Mouse (Mus musculus) heart, postnatal 4 days (tissue): ENCODE data around the gene Abhd12b. TPM values are rescaled to one million over a fixed set of nuclear protein-coding genes. Genes with fewer than 3 reads are reported as not detected.

Experiments
- DNase-seq: peaks from one replicate; pipeline ENCODE4 v3.0.0; 2021
- total RNA-seq, 2 experiments: library from RNA; stranded (reverse); gene quantifications; 2 replicates each; pipeline ENCODE4 v1.2.3; 2021

Abhd12b gene
- total RNA-seq, result not detected

- no peak for DNase-seq
Measured at GRCm38 (mm10) chr12:70153842-70154241, at the start of gene Abhd12b. Abhd12b (plus strand) TSS chr12:70154142.

- peak; percentile 14 for DNase-seq
Measured at GRCm38 (mm10) chr12:70104199-70104598, 49.7 kb upstream of the Abhd12b start.

GRCm38 (mm10) chr12:70104776-70105420 is 49.0 kb upstream of the Abhd12b start:
- no peak for DNase-seq

GRCm38 (mm10) chr12:70105885-70106284 is 48.1 kb upstream of the Abhd12b start:
- no peak for DNase-seq

- DNase-seq, result no peak
Measured at GRCm38 (mm10) chr12:70106508-70106907, 47.4 kb upstream of the Abhd12b start.

- no peak for DNase-seq
Measured at GRCm38 (mm10) chr12:70108104-70108503, 45.8 kb upstream of the Abhd12b start.

GRCm38 (mm10) chr12:70109921-70110320 is 44.0 kb upstream of the Abhd12b start:
- peak; percentile 41 for DNase-seq

GRCm38 (mm10) chr12:70110375-70111116 is 43.4 kb upstream of the Abhd12b start:
- DNase-seq, result peak; percentile 12

- no peak for DNase-seq
Measured at GRCm38 (mm10) chr12:70111117-70111366, 42.9 kb upstream of the Abhd12b start.

- DNase-seq, result peak; percentile 83
Measured at GRCm38 (mm10) chr12:70111367-70112089, 42.4 kb upstream of the Abhd12b start.

GRCm38 (mm10) chr12:70112090-70112383 is 41.9 kb upstream of the Abhd12b start:
- DNase-seq, result no peak

- no peak for DNase-seq
Measured at GRCm38 (mm10) chr12:70113351-70113750, 40.6 kb upstream of the Abhd12b start, which contains the start of gene Nin. Nin (minus strand) TSS chr12:70113717.

GRCm38 (mm10) chr12:70117146-70117545 is 36.8 kb upstream of the Abhd12b start:
- DNase-seq, result no peak

GRCm38 (mm10) chr12:70118721-70119345 is 35.1 kb upstream of the Abhd12b start:
- no peak for DNase-seq

GRCm38 (mm10) chr12:70119552-70119951 is 34.4 kb upstream of the Abhd12b start:
- no peak for DNase-seq

GRCm38 (mm10) chr12:70126626-70127025 is 27.3 kb upstream of the Abhd12b start:
- no peak for DNase-seq

- no peak for DNase-seq
Measured at GRCm38 (mm10) chr12:70129105-70129504, 24.8 kb upstream of the Abhd12b start.

GRCm38 (mm10) chr12:70131042-70131675 is 22.8 kb upstream of the Abhd12b start:
- DNase-seq, result peak; percentile 41

- no peak for DNase-seq
Measured at GRCm38 (mm10) chr12:70134627-70135235, 19.2 kb upstream of the Abhd12b start.

GRCm38 (mm10) chr12:70136185-70136756 is 17.7 kb upstream of the Abhd12b start:
- DNase-seq, result no peak

- no peak for DNase-seq
Measured at GRCm38 (mm10) chr12:70137095-70137494, 16.8 kb upstream of the Abhd12b start.

GRCm38 (mm10) chr12:70137626-70138025 is 16.3 kb upstream of the Abhd12b start:
- no peak for DNase-seq
